Mouse (Mus musculus): ENCODE results near the gene Cplx2. TPM values are rescaled to one million over a fixed set of nuclear protein-coding genes. Genes with fewer than 3 reads are reported as not detected.

The Cplx2 gene
- polyA plus RNA-seq, 1 experiment from 2014 or later = 14.7 TPM

DNA sequence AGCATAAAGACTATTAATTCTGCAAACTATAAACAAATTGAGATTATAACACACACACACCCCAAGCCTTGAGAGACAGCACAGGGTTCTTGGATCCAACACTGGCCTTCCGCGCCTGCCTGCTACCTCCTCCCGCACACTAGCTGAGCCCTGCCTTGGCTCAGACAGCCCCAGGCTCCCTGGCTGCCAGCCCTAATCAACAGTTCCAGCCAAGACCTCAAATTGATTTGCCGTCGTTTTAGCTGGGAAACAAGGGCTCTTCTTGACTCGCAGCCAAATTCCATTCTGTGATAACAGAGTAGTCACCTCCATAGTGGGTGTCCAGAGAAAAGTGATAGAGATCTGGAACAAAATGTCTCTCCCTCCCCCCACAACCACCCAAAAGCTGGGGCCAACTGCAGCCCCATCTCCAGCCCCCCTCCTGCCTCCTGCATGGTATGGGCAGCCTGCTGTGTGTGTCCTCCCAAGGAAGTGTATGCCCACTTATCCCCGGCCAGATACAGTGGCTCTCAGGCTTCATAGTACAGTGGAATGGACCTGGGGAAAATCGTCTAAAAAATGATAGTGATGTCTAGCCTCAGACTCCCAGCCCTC is 18.9 kb downstream of the Cplx2 start:
- Histone ChIP-seq H3K4me2 (no peak overlapping the region), H3K9me3 (no peaks in the 10 kb centered on the region), H3K36me3 (no peaks in the 10 kb centered on the region), H3K9ac (no peak overlapping the region), H3K27ac (replicated peaks) (peak overlapping the region; percentile 69), H3K27me3 (no peaks in the 10 kb centered on the region), H3K4me1 (replicated peaks) (peaks cover 29% of the 10 kb centered on the region), H3K4me3 (no peak overlapping the region)
- WGBS = 37% methylated on average over 8 of the region's 8 CpGs
- ATAC-seq (ENCODE audit: low read depth) = peak; percentile 78

DNA sequence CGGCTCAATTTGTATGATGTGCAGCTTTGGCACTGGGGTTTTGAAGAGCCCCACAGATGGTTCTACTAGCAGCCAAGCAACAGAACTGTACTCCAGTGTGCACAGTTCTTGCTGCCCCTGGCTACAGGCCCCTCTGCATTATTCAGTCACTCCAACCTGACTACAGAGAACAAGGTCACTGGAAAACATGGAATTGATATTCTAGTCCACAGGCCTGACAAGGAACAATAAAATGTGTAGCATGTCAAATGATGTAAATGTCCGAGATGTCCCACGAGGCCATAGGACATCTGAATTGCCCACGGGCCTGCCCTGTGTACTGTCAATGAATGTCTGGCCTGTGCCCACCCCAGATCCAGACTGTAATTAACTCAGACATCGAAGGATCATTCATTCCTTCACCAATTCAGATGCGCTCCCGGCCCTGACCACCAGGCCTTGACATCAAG is 19.4 kb downstream of the Cplx2 start:
- no peak overlapping the region for H3K4me2 ChIP-seq
- ATAC-seq (ENCODE audit: low read depth) = peak; percentile 49
- H3K4me3 ChIP-seq = no peak overlapping the region
- H3K9me3 ChIP-seq = no peaks in the 10 kb centered on the region
- H3K9ac ChIP-seq = no peak overlapping the region
- 60% methylated on average over 7 of the region's 7 CpGs for WGBS
- peak overlapping the region; percentile 69 for H3K27ac ChIP-seq (replicated peaks)
- peaks cover 26% of the 10 kb centered on the region for H3K4me1 ChIP-seq (replicated peaks)
- no peaks in the 10 kb centered on the region for H3K27me3 ChIP-seq
- H3K36me3 ChIP-seq = no peaks in the 10 kb centered on the region

DNA sequence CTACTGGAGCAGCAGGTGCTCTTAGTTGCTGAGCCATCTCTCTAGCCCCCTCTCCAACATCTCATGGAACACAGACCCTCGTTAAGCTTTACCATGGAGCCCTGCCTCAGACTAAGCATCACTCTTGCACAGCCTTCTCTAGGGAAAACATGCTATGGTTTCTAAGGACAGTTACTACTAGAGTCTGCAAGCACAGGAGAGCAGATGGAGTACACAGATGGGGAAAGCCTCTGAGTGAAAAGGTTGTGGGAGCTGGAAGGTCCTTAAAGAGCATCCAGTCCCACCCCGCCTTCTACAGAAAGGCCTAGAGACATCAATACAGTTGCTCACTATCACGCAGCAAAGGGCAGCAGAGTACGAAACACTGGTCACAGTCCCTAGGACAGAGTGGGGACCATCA is 20.2 kb downstream of the Cplx2 start:
- Histone ChIP-seq H3K36me3 (no peaks in the 10 kb centered on the region), H3K4me3 (no peak overlapping the region), H3K27ac (replicated peaks) (no peak overlapping the region), H3K27me3 (no peaks in the 10 kb centered on the region), H3K9ac (no peak overlapping the region), H3K9me3 (no peaks in the 10 kb centered on the region), H3K4me2 (no peak overlapping the region), H3K4me1 (replicated peaks) (peaks cover 26% of the 10 kb centered on the region)
- WGBS = 83% methylated on average over 4 of the region's 4 CpGs
- no peak for ATAC-seq (ENCODE audit: low read depth)

DNA sequence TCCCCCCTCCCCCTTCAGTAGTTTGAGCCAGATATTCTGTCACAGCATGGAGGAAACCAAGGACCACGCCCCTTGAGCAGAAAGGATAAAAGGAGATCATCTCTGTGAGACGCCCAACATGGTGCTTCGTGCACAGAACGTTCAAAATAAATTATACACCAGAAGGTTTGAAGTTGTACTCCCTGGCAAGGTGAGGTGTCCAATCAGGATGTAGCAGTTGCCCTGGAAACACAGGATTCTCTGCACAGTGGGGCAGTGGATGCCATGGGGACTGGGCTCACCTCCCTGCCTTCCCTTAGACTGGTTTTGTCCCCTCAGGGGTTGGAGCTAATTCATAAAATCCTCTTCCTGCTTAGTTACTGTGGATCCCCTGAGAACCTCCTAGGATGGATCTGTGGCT is 25.9 kb downstream of the Cplx2 start:
- H3K4me1 ChIP-seq (replicated peaks) = no peaks in the 10 kb centered on the region
- H3K9ac ChIP-seq = no peak overlapping the region
- no peak overlapping the region for H3K4me2 ChIP-seq
- 70% methylated on average over 4 of the region's 4 CpGs for WGBS
- no peak for ATAC-seq (ENCODE audit: low read depth)
- H3K36me3 ChIP-seq = no peaks in the 10 kb centered on the region
- H3K27me3 ChIP-seq = no peaks in the 10 kb centered on the region
- no peak overlapping the region for H3K4me3 ChIP-seq
- H3K9me3 ChIP-seq = no peaks in the 10 kb centered on the region
- no peak overlapping the region for H3K27ac ChIP-seq (replicated peaks)

DNA sequence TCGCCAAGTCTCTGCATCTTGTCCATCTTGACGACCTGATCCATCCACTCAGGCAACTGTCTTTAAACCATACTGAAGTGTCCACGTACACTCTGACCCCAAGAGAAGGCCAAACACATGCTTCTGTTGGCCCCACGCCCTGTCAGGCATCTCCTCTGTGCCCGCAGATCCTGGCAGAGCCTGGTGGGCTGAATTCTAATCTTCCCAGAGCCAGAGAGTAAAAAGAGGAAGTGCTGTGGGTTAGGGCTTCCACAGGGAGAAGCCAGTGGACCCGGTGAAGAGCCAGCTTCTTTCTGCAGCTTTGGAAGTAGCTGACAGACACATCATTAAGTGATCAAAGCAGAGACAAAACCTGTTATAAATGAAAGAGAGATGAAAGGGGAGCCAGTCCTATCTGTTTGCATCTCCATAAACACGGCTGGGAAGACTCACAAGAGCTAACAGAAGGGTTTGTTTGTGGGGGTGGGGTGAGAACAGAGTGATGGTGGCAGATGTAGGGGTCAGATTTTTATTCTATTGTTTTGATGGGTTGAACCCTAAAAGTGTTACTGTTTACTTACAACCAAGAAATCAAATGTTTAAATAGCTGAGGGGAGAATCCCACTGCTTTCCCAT is 29.5 kb downstream of the Cplx2 start:
- WGBS = 56% methylated on average over 7 of the region's 7 CpGs
- ATAC-seq (ENCODE audit: low read depth) = no peak
- Histone ChIP-seq H3K9ac (no peak overlapping the region), H3K27me3 (no peaks in the 10 kb centered on the region), H3K27ac (replicated peaks) (no peak overlapping the region), H3K4me3 (no peak overlapping the region), H3K4me2 (no peak overlapping the region), H3K4me1 (replicated peaks) (0 out of 2 replicates have a peak, but pooled peaks cover 4% of the 10 kb centered on the region), H3K9me3 (0 out of 2 replicates have a peak, but pooled peaks cover 2% of the 10 kb centered on the region), H3K36me3 (no peaks in the 10 kb centered on the region)

DNA sequence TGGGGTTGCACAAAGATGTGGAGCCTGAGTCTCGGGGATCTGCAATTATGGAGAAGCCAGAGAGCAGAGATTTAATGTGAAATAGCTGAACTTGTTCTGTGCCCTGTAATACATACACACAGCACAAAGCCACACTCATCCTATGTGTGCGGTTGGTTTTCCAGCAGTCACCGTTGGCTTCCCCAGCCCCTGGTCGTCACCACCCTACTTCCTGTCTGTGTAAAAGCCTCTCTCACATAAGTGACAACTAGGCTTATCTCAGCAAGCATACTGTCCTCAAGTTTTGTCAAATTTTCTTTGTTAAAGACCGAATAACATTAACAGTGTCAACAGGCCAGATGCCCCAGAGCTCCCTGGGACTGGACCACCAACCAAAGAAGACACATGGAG is 30.0 kb downstream of the Cplx2 start:
- Histone ChIP-seq H3K9me3 (0 out of 2 replicates have a peak, but pooled peaks cover 5% of the 10 kb centered on the region), H3K36me3 (no peaks in the 10 kb centered on the region), H3K4me3 (no peak overlapping the region), H3K27ac (replicated peaks) (no peak overlapping the region), H3K9ac (no peak overlapping the region), H3K4me1 (replicated peaks) (0 out of 2 replicates have a peak, but pooled peaks cover 4% of the 10 kb centered on the region), H3K4me2 (no peak overlapping the region), H3K27me3 (no peaks in the 10 kb centered on the region)
- WGBS = 69% methylated on average over 5 of the region's 5 CpGs
- no peak for ATAC-seq (ENCODE audit: low read depth)

DNA sequence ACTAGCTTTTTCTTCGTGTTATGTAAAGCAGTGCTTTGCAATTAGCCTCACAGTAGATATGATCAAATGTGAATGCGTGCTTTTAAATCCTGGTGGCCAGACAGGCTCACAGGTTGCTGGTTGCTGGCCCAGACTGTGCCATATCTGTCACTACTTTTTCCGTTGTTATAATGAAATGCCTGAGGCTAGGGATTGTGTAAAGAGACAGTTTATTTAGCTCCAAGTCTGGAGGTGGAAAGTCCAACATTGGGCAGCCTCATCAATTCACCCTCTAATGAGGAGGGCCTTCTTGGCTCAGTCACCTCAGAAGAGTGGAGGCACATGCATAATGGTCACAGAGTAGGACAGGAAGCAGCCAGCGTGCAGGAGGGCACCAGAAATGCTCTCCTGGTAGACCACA is 31.2 kb downstream of the Cplx2 start:
- Histone ChIP-seq H3K9ac (no peak overlapping the region), H3K4me3 (no peak overlapping the region), H3K9me3 (0 out of 2 replicates have a peak, but pooled peaks cover 5% of the 10 kb centered on the region), H3K27ac (replicated peaks) (no peak overlapping the region), H3K27me3 (no peaks in the 10 kb centered on the region), H3K4me1 (replicated peaks) (0 out of 2 replicates have a peak, but pooled peaks cover 4% of the 10 kb centered on the region), H3K36me3 (no peaks in the 10 kb centered on the region), H3K4me2 (no peak overlapping the region)
- 79% methylated on average over 4 of the region's 4 CpGs for WGBS
- no peak for ATAC-seq (ENCODE audit: low read depth)

DNA sequence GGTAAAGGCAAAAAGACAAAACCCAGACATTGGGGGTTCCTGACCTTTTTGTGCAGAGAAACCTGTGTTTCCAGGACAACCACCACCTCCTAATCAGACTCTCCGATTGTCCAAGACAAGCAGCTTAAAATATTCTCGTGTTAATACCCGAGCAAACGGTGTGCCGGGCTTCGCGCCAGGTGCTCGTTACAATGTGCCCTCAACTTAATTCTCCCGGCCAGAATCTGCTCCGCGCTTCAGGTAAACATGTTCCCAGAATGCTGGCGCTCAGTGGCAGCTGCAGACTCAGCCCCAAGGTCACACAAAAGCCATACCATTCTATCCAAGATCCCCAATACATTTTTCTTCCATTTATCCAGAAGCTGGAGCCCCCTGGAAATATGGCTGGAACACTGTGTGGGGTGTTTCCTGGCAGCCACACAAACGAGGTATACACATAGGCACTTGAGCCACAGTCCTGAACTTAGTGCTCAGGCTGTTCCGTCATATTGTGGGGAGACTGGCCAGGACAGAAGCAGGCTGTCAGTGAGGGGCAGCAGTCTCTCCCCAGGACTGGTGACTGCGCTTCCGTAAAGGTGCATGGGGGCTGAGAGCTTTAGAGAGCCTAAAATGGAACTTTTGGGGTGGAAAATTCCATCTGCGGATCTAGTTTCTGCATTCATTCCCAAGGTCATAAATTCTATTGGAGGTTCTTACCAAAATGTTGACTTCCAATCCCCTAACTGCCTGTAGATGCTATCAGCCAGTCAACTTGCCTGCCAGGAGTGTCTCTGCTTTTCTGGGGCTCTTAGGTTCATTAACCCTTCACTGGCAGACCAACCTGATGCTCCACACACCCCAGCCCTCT is 32.3 kb downstream of the Cplx2 start:
- Histone ChIP-seq H3K27me3 (no peaks in the 10 kb centered on the region), H3K36me3 (no peaks in the 10 kb centered on the region), H3K4me3 (no peak overlapping the region), H3K4me2 (no peak overlapping the region), H3K9ac (no peak overlapping the region), H3K4me1 (replicated peaks) (0 out of 2 replicates have a peak, but pooled peaks cover 4% of the 10 kb centered on the region), H3K9me3 (0 out of 2 replicates have a peak, but pooled peaks cover 5% of the 10 kb centered on the region), H3K27ac (replicated peaks) (no peak overlapping the region)
- WGBS = 72% methylated on average over 17 of the region's 17 CpGs
- ATAC-seq (ENCODE audit: low read depth) = no peak

DNA sequence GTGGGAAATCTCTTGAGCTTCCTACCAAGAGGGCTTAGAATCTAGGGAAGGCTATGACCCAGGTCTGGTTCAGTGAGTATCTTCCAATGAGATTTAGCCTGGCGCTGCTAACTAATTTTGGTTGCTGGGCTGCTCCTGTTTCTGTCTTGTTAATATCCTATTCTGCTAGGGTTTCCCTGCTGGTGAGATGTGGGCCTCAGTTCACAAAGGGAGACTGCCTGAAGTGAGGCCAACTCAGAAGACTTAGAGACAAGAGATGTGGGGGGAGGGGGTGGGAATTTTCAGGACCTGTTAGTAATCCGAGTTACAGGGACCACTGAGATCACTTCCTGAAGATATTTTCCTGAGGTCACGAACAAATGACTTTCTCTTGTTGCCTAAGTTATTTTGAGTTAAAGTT is 33.1 kb downstream of the Cplx2 start:
- H3K4me3 ChIP-seq = no peak overlapping the region
- WGBS = 68% methylated on average over 3 of the region's 3 CpGs

DNA sequence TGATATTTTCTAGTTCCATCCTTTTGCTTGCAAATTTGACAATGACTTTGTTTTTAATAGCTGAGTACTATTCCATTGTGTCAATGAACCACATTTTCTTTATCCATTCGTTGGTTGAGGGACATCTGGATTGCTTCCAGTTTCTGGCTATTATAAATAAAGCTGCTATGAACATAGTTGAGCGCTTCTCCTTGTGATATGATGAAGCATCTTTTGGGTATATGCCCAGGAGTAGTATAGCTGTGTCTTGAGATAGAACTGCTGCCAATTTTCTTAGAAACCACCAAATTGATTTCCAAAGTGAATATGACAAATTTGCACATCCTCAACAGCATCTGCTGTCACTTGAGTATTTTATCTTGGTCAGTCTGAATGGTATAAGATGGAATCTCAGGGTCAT is 34.7 kb downstream of the Cplx2 start:
- ATAC-seq (ENCODE audit: low read depth) = no peak
- H3K4me1 ChIP-seq (replicated peaks) = 0 out of 2 replicates have a peak, but pooled peaks cover 4% of the 10 kb centered on the region
- no peak overlapping the region for H3K27ac ChIP-seq (replicated peaks)
- no peaks in the 10 kb centered on the region for H3K27me3 ChIP-seq
- H3K9me3 ChIP-seq = 0 out of 2 replicates have a peak, but pooled peaks cover 5% of the 10 kb centered on the region
- WGBS = 81% methylated on average over 2 of the region's 2 CpGs
- H3K9ac ChIP-seq = no peak overlapping the region
- H3K36me3 ChIP-seq = no peaks in the 10 kb centered on the region
- no peak overlapping the region for H3K4me2 ChIP-seq
- H3K4me3 ChIP-seq = no peak overlapping the region

More for the DNA sequence above, 33.1 kb downstream of the Cplx2 start:
- 0 out of 2 replicates have a peak, but pooled peaks cover 4% of the 10 kb centered on the region for H3K4me1 ChIP-seq (replicated peaks)
- H3K4me2 ChIP-seq = no peak overlapping the region
- no peak overlapping the region for H3K27ac ChIP-seq (replicated peaks)
- no peak overlapping the region for H3K9ac ChIP-seq
- H3K27me3 ChIP-seq = no peaks in the 10 kb centered on the region
- 0 out of 2 replicates have a peak, but pooled peaks cover 5% of the 10 kb centered on the region for H3K9me3 ChIP-seq
- no peak for ATAC-seq (ENCODE audit: low read depth)
- no peaks in the 10 kb centered on the region for H3K36me3 ChIP-seq

DNA sequence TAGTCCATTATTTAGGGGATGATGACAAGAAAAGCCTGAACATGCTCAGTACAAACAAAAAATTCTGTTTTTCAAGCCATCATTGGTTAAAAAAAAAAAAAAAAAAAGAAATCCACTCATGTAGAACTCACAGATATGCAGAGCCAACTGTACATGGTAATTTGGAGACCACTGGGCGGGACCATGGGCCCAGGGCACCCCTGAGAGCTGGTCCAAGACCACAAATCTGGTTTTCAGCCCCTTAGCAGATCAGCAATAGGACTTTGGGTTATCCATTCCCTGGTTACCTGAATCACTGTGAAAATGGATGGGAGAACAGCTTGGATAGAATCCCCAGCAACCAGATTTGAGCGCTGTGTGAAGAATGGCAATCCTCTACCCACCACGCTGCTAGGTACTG is 40.5 kb downstream of the Cplx2 start:
- no peak for ATAC-seq (ENCODE audit: low read depth)

DNA sequence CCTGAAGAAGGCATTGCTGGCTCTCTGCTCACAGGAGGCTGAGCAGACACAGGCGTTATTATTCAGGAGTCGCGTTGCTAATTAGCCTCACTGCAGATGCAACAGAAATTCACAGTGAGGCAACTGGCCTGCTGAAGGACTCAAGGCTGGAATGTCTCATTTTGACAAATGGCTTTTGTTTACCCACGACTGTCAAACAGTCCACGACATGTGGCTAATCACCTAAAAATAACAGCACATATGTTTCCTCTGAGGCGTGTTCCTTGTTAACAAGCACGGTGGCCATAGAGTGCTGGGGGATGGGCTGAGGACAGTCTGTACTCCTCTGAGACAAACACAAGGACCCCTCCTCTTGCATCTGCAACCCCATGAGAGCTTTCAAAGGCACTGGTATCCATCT is 41.1 kb downstream of the Cplx2 start:
- Histone ChIP-seq H3K27me3 (no peaks in the 10 kb centered on the region), H3K4me2 (no peak overlapping the region), H3K27ac (replicated peaks) (no peak overlapping the region), H3K36me3 (no peaks in the 10 kb centered on the region), H3K4me3 (no peak overlapping the region), H3K9ac (no peak overlapping the region), H3K9me3 (no peaks in the 10 kb centered on the region), H3K4me1 (replicated peaks) (peaks cover 13% of the 10 kb centered on the region; the same call in 1 of the 2 replicates)
- 9% methylated on average over 7 of the region's 7 CpGs for WGBS
- ATAC-seq (ENCODE audit: low read depth) = no peak

More for the DNA sequence above, 40.5 kb downstream of the Cplx2 start:
- no peaks in the 10 kb centered on the region for H3K27me3 ChIP-seq
- no peak overlapping the region for H3K4me3 ChIP-seq
- 80% methylated on average over 3 of the region's 3 CpGs for WGBS
- H3K27ac ChIP-seq (replicated peaks) = no peak overlapping the region
- no peak overlapping the region for H3K9ac ChIP-seq
- no peaks in the 10 kb centered on the region for H3K36me3 ChIP-seq
- peaks cover 13% of the 10 kb centered on the region; the same call in 1 of the 2 replicates for H3K4me1 ChIP-seq (replicated peaks)
- no peak overlapping the region for H3K4me2 ChIP-seq
- no peaks in the 10 kb centered on the region for H3K9me3 ChIP-seq
